Mouse (Mus musculus): ENCODE measurements around the gene Hlx.

Hlx gene

DNA sequence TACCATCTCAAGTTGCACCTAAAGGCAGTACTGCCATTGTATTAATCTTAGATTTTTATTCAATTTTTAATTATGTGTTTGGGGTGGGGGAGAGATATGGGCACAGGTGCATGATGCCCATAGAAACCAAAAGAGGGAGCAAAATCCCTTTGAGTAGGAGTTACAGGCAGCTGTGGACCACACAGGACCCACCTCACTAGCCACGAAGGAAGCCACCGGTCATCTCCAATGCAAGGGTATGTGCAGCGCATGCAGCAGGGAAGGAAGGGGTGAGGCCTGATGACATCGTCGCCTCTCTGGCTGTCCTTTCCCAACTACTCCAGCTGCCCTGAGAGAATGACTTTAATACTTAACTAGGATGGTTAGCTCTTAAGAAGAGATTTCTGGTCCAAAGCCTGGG is 18.7 kb downstream of the Hlx start:
- no peak for DNase-seq

DNA sequence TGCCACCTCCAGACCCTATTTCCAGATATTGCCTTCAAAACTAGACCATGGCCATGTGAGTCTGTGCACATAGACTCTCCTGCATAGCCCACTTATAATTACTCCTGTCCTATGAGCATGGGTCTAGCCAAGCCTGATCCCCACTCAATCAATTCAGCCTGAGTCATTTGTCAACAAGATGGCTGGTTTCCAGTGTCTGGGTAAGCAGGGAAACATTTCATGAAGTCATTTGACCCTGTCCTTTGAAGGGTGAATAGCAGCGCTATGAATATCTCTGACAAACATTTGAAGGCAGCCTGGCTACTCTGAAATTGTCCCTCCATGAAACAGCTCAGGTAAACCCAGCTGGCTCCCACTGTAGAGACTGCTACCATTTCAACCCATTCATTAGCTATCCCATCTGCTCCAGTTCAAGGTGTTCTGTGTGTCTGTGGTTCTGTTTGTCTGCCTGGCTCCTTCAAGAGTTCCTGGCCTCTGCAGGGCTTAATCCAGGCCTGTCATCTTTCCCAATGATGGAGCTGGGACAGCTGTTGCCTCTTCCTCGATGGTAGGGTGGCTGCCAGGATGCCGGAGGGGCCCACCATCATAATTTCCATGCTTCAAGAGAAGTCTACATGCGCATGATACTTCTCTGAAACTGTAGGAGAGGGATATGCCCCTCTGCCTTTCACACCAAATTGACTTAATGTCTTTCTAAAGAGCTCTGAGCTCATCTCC is 24.7 kb downstream of the Hlx start:
- no peak for DNase-seq

DNA sequence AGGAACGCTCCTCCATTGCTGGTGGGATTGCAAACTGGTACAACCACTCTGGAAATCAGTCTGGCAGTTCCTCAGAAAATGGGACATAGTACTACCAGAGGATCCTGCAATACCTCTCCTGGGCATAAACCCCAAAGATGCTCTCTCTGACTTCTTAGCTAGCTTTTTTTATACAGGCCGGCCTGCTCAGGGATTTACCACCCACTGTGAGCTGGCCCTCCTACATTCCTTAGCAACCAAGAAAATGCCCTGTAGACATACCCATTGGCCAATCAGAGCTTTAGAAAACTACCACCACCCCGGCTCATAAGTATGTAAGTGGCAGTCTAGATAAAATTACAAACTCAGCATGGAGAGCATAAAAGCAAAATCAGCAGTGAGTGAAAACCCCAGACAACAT is 27.5 kb downstream of the Hlx start:
- no peak for DNase-seq

DNA sequence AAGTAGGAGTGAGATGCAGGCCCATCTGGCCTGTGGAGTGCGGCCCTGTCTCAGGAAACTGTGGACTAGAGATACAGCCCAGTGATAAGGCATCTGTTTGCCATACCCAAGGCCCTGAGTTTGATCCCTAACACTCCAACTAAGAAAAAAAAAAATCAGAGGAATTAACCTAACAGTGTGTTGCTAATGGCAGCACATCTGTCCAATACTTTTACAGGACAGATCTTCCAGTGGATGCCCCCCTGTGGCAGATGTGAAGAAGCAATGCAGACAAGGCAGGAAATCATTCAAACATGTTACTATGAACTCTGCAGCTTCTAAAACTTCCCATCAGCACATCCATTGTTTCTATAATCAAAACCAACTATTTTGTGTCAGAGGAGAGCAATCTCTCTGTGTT is 33.1 kb downstream of the Hlx start:
- no peak for DNase-seq

DNA sequence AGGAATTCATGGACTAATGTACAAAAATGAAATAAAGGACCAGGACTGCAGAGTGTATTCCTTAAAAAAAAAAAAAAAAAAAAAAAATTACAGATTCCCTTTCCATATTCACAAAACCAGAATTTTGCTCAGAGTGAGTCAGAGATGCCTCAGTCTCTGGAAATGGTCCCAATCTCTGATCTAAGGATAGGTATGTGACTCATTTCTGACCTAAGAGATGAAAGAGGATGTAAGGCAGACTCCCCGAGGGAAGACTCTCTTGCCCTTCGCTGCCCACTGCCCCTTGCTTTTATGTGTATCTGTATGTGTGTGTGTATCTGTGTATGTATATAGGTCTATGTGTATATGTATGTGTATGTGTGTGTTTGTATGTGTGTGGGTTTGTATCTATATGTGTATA is 37.0 kb downstream of the Hlx start:
- DNase-seq = no peak

DNA sequence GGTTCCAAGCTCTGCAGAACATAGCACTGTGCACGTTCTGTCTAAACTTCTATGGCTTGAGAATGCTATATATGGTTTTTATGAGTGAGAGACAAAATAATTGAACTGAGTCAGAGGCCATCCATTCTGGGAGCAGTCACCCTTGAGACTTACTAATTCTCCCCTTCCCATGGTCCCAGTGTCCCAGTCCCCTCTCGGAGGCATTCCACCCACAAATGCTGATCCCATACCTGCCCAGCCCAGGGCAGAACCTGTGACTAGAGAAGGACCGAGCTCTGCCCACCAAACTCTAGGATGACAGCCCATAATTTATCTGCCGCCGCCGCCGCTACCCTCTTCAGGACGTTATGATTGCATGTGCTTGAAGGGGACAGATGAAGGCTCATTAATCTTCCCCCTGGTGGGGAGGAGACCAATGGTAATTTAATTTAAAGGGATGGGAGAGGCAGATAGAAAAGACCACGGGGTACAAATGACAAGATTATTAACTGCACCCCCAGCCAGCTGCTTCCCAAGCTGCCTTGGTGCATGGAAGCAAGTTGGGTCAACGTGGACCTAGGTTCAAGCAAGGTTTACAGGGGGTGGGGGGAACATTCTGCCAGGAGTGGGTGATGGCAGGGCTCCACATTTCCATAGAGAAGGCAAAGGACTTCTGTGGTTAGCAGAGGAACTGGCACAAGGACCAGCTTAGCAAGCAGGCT is 40.1 kb downstream of the Hlx start:
- DNase-seq = no peak

DNA sequence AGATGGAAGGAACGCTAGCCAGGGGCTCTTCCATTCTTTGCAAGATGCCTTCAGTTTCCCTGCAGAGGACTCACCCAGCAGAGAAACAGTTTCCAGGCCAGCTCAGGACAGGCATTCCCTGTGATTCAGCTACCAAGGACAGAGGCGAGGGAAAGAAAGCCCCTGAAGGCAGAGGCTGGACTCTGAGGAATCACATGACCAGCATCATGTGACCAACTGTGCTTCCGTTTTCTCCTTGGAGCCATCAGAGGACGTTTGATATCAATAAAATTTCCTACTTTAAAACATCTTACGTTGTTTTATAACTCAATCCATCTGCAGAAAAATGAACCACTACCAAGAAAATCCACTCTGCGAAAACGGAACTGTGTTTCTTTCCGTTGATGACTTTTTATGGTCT is 41.2 kb downstream of the Hlx start:
- DNase-seq = no peak

DNA sequence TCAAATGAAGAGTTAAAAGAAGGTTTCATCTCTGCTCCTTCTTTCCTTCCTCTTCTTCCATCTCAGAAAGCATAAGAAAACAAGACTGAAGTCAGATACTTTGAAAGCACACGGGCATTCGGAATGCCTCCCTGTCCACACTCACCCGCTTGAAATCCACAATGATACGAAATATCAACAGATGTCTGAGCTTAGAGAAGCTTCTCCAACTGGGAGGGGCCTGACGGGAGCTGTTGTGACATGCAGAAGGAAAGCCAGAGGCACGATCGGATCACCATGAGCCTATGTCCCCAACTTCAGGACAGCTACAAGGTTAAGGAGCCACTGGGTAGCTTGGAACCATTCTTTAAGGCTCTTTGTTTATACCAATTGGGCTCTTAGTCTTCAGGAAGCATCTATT is 44.4 kb downstream of the Hlx start:
- no peak for DNase-seq

- no peak for DNase-seq
These were observed 44.9 kb downstream of the Hlx start for GRCm38 (mm10) chr1:184687512-184687911.

DNA sequence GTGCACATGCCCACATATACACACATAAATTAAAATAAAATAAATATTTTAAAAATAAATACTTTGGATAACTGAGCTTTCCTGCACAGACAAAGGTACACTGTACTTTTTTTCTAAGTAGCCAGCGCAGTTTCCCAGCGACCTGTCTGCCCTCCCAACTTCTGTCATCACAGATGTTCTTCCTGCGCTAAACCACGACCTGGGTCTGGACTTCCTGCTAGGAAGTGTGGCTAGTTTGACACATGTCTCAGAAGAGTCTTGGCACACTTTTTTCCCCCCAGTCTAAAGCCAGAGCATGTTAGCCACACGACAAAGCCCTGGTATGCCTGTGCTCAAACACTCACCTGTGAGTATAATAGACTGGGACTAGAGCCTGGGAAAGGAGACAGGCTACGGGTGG is 48.9 kb downstream of the Hlx start:
- DNase-seq = no peak

DNA sequence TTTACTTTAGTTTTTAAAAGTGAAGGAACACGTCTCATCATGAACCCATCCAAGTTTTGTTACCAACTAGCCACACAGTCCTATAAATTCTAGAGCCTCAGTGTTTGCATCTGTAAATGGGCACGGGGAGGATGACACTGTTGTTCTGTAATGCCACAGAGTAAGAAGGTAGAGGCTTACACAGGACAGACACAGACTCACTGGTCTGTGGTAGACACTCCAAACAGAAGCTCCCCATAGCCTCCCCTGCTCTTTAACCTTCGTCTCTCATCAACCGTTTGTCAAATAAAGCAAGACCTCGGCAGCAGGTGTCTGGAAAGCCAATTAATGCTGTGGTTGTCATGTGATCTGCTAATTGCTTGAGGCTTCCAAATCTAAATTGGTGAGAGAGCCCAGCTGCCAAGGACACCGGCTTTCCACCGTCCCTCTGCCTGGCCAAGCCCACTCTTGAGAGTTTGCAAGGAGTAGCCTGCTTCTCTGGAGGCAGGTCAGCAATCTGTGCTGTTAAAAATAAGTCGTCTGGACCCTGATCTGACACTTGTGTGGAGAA is 52.9 kb downstream of the Hlx start:
- peak; percentile 7 to 10 for DNase-seq

DNA sequence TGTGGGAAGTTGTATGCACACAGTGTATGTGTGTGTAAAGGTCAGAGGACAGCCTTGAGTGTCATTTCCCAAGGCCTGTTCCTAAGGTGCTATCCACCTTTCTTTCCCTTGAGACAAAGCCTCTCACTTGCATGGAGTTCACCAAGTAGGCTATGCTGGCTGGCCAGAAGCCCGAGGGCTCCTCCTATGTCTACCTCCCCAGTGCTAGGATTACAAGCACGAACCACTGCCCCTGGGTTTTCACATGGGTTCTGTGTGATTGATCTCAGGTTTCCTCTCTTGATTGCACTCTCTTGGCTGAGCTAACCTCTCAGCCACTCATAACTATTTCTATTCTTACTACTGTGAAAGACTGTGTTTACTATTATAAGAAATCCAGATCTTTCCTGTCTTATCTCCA is 54.8 kb downstream of the Hlx start:
- DNase-seq = no peak
